Mouse (Mus musculus): ENCODE data around the gene Pcyt1a.

- peak; percentile 97 for TF ChIP-seq CTCF (IDR thresholded peaks at IDR 0.05; ENCODE audit: control insufficient read depth, insufficient read depth, low read length)
- no peak for TF ChIP-seq POLR2A (IDR thresholded peaks at IDR 0.05; ENCODE audit: borderline replicate concordance, control insufficient read depth, low read depth, low read length)
Observed at GRCm38 (mm10) chr16:32499430-32500037, 68.8 kb downstream of the Pcyt1a start.

Measured in bone marrow, adult 2 months (tissue).